Mouse (Mus musculus): ENCODE data around the gene Oxct2b. TPM values are rescaled to one million over a fixed set of nuclear protein-coding genes. Genes with fewer than 3 reads are reported as not detected.
"Not testable (repeated sequence)": the region's sequence is repeated elsewhere in the genome, so short reads cannot be mapped to it uniquely, and the experiment has no call there.

Gene Oxct2b
- total and polyA plus RNA-seq, 3 experiments = not detected

DNA sequence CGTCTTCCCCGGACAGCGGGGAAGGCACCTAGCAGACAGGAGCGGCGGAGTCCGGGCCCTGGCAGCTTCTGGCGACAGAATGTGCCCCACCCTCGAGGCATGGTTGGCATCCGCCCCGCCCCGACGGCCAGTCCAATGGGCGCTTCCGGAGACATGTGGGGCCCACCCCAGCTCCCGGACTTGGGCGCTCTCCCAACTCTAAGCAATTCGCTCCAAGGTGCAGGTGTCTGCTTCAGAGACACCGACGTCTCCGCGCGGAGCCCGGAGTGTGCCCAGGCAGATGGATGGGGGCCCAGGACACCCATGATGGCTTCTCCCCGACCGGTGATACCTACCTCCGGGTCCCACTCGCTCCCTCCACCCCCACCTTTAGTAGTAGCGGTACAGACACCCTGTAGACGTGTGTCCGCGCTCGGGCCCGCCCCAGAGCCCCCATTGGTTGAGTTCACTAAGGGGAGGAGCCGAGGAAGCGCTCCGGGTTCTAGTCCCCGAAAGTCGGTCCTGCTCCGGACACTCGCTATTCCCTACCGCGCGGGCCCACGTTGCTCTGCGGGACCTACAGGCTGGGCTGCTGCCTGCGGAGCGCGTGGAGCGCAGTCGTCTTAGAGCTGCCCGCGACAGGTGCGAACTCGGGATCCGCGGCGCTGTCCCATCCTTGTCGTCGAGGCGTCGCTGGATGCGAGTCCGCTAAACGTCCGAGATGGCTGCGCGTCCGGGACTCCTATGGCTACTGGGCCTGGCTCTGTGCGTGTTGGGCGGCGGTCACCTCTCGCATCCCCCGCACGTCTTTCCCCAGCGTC is 11.2 kb upstream of the Oxct2b start, which contains the start of gene Bmp8b:
TSS of gene Bmp8b (plus strand) at position 515 of the 800 bp plus-strand sequence.
- TF ChIP-seq SIN3A (IDR thresholded peaks at IDR 0.05; ENCODE audit: low read length) = no peak
- TF ChIP-seq MAZ (IDR thresholded peaks at IDR 0.05; ENCODE audit: low read depth, low read length) = no peak
- no peak for TF ChIP-seq TBP (conservative IDR thresholded peaks at IDR 0.05; ENCODE audit: low read depth, low read length)
- no peak for TF ChIP-seq MYC (IDR thresholded peaks at IDR 0.05; ENCODE audit: low read depth, low read length)
- TF ChIP-seq ZKSCAN1 (IDR thresholded peaks at IDR 0.05; ENCODE audit: borderline replicate concordance, low read depth, low read length) = no peak
- H3K79me2 ChIP-seq (replicated peaks; ENCODE audit: control insufficient read depth, extremely low read depth, insufficient read depth, poor library complexity, severe bottlenecking) = no peaks in the 10 kb centered on the region
- no peak within 1 kb of the TSS for H3K9ac ChIP-seq (ENCODE audit: insufficient read depth, low read depth)
- peaks cover 11 to 12% of the 10 kb centered on the region in 2 experiments for H3K4me1 ChIP-seq (ENCODE audit: control insufficient read depth in 1 of 2, insufficient read depth in 2 of 2)
- H3K27ac ChIP-seq (ENCODE audit: insufficient read depth, low read depth) = no peak within 1 kb of the TSS
- dilution Hi-C loops (cut with MboI; ENCODE audit: extremely low pct_ligation_motif_present, extremely low pct_unique_long_range_greater_than_20kb, low sequenced_read_pairs) (no loop called here), in situ Hi-C loops (cut with MboI; ENCODE audit: low pct_ligation_motif_present, low pct_unique_long_range_greater_than_20kb, low sequenced_read_pairs) (no loop called here)
- H3K9me3 ChIP-seq (replicated peaks; ENCODE audit: low read length) = peaks cover 19% of the 10 kb centered on the region
- no peaks in the 10 kb centered on the region for H3K36me3 ChIP-seq (replicated peaks in 1 of 2; ENCODE audit: control insufficient read depth in 1 of 2, insufficient read depth in 1 of 2, low read length in 1 of 2)
- H3K4me3 ChIP-seq (replicated peaks in 1 of 3; ENCODE audit: low read depth in 2 of 3, low read length in 2 of 3, poor library complexity in 1 of 3) = no peak within 1 kb of the TSS
- DNase-seq (ENCODE audit: extremely low read depth) = no peak
- H3K4me2 ChIP-seq (ENCODE audit: insufficient read depth, low read depth, poor library complexity, severe bottlenecking) = no peak within 1 kb of the TSS
- H3K27me3 ChIP-seq (replicated peaks) = peaks cover 5% of the 10 kb centered on the region

DNA sequence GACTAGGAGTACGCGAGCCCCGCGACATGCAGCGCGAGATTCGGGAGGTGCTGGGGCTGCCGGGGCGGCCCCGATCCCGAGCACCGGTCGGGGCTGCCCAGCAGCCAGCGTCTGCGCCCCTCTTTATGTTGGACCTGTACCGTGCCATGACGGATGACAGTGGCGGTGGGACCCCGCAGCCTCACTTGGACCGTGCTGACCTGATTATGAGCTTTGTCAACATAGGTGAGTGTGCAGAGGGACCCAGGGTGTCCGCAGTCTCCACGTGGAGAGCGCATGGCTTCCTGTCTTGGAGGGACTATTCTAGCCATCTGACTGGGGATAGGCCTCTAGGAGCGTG is 10.6 kb upstream of the Oxct2b start:
- Histone ChIP-seq H3K9me3 (replicated peaks; ENCODE audit: low read length) (peaks cover 15% of the 10 kb centered on the region), H3K36me3 (replicated peaks in 1 of 2; ENCODE audit: control insufficient read depth in 1 of 2, insufficient read depth in 1 of 2, low read length in 1 of 2) (no peaks in the 10 kb centered on the region), H3K4me3 (replicated peaks in 1 of 3; ENCODE audit: low read depth in 2 of 3, low read length in 2 of 3, poor library complexity in 1 of 3) (no peak overlapping the region), H3K79me2 (replicated peaks; ENCODE audit: control insufficient read depth, extremely low read depth, insufficient read depth, poor library complexity, severe bottlenecking) (no peaks in the 10 kb centered on the region), H3K4me2 (ENCODE audit: insufficient read depth, low read depth, poor library complexity, severe bottlenecking) (no peak overlapping the region), H3K9ac (ENCODE audit: insufficient read depth, low read depth) (no peak overlapping the region), H3K4me1 (ENCODE audit: control insufficient read depth in 1 of 2, insufficient read depth in 2 of 2) (peaks cover 11 to 12% of the 10 kb centered on the region in 2 experiments), H3K27me3 (replicated peaks) (peaks cover 5% of the 10 kb centered on the region), H3K27ac (ENCODE audit: insufficient read depth, low read depth) (no peak overlapping the region)
- in situ Hi-C loops (cut with MboI; ENCODE audit: low pct_ligation_motif_present, low pct_unique_long_range_greater_than_20kb, low sequenced_read_pairs) (no loop called here), dilution Hi-C loops (cut with MboI; ENCODE audit: extremely low pct_ligation_motif_present, extremely low pct_unique_long_range_greater_than_20kb, low sequenced_read_pairs) (no loop called here)
- no peak for TF ChIP-seq USF1 (IDR thresholded peaks at IDR 0.05; ENCODE audit: low read depth, low read length)
- TF ChIP-seq ZMIZ1 (IDR thresholded peaks at IDR 0.05; ENCODE audit: low read depth, low read length) = no peak
- TF ChIP-seq JUN (IDR thresholded peaks at IDR 0.05; ENCODE audit: insufficient read depth, low read depth, low read length) = no peak
- no peak for TF ChIP-seq ZKSCAN1 (IDR thresholded peaks at IDR 0.05; ENCODE audit: borderline replicate concordance, low read depth, low read length)
- TF ChIP-seq ELF1 (IDR thresholded peaks at IDR 0.05; ENCODE audit: low read depth, low read length) = no peak
- no peak for TF ChIP-seq MAZ (IDR thresholded peaks at IDR 0.05; ENCODE audit: low read depth, low read length)
- no peak for TF ChIP-seq CHD1 (IDR thresholded peaks at IDR 0.05; ENCODE audit: low read depth, low read length)
- no peak for TF ChIP-seq RCOR1 (conservative IDR thresholded peaks at IDR 0.05; ENCODE audit: low read depth, low read length)
- no peak for TF ChIP-seq ZC3H11A (IDR thresholded peaks at IDR 0.05; ENCODE audit: low read depth, low read length)
- TF ChIP-seq TCF12 (IDR thresholded peaks at IDR 0.05; ENCODE audit: low read depth, low read length) = no peak
- TF ChIP-seq UBTF (IDR thresholded peaks at IDR 0.05; ENCODE audit: low read depth, low read length) = no peak
- DNase-seq (ENCODE audit: extremely low read depth) = no peak

DNA sequence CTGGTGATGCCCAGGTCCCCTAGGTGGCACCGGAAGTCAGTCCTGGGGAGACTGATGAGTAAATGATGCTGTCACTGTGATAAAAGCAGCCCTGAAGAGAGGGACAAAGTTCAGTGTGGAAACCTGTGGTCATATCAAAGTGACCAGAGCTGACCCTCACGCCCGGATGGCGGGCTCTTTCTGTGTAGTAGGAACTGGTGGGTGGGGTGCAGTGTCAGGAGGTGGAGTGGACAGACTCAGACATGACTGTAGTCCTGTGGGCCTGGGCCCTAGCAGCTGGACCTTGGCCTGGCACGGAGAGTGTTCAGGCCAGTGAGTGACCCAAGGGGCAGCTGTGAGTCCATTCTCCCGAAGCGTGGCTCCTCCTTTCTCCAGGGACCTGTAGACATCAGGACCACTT is 10.1 kb upstream of the Oxct2b start:
- H3K4me2 ChIP-seq (ENCODE audit: insufficient read depth, low read depth, poor library complexity, severe bottlenecking); H3K79me2 ChIP-seq (replicated peaks; ENCODE audit: control insufficient read depth, extremely low read depth, insufficient read depth, poor library complexity, severe bottlenecking); H3K27ac ChIP-seq (ENCODE audit: insufficient read depth, low read depth); H3K4me3 ChIP-seq (replicated peaks in 1 of 3; ENCODE audit: low read depth in 2 of 3, low read length in 2 of 3, poor library complexity in 1 of 3); in situ Hi-C loops (cut with MboI; ENCODE audit: low pct_ligation_motif_present, low pct_unique_long_range_greater_than_20kb, low sequenced_read_pairs); dilution Hi-C loops (cut with MboI; ENCODE audit: extremely low pct_ligation_motif_present, extremely low pct_unique_long_range_greater_than_20kb, low sequenced_read_pairs); H3K27me3 ChIP-seq (replicated peaks); DNase-seq (ENCODE audit: extremely low read depth); H3K36me3 ChIP-seq (replicated peaks in 1 of 2; ENCODE audit: control insufficient read depth in 1 of 2, insufficient read depth in 1 of 2, low read length in 1 of 2); H3K9ac ChIP-seq (ENCODE audit: insufficient read depth, low read depth): not testable (repeated sequence)
- peaks cover 12% of the 10 kb centered on the region for H3K9me3 ChIP-seq (replicated peaks; ENCODE audit: low read length)
- H3K4me1 ChIP-seq (ENCODE audit: control insufficient read depth in 1 of 2, insufficient read depth in 2 of 2) = peaks cover 11 to 12% of the 10 kb centered on the region in 2 experiments

Measured in CH12.LX (cell line).